Mouse (Mus musculus) forebrain, postnatal 0 days (tissue): ENCODE measurements at regions not wholly inside any gene's neighbourhood (a gene's known extent, or its start where the extent isn't known, plus 50 kb on each side); places are given as distances from the start of the nearest gene placed in this dataset.

Source experiments
- ATAC-seq: fragments of 200-750 bp; cut with Nextera tagmentation; 2 replicates; pipeline ENCODE4 v1.8.0; 2017; ENCODE audit warnings: mild to moderate bottlenecking, moderate library complexity
- DNase-seq: peaks from one replicate; pipeline ENCODE4 v3.0.0-alpha.2; 2015
- H3K27ac ChIP-seq: fragments of 300-500 bp; sonication (generic); 2 replicates; pipeline ENCODE4 v1.5.1; 2014; ENCODE audit warnings: low read depth, mild to moderate bottlenecking, antibody characterized with exemption, low read length, moderate library complexity, mixed read lengths
- H3K27me3 ChIP-seq: fragments of 300-500 bp; sonication (generic); 2 replicates; pipeline ENCODE4 v1.6.1; 2014; ENCODE audit warnings: mild to moderate bottlenecking, low read length, mixed read lengths; ENCODE audit not compliant: insufficient read depth
- H3K36me3 ChIP-seq: fragments of 300-500 bp; sonication (generic); 2 replicates; pipeline ENCODE4 v1.6.1; 2014; ENCODE audit warnings: mild to moderate bottlenecking, moderate library complexity; ENCODE audit not compliant: insufficient read depth
- H3K4me1 ChIP-seq: fragments of 300-500 bp; sonication (generic); 2 replicates; pipeline ENCODE4 v1.6.1; 2014; ENCODE audit warnings: antibody characterized with exemption; ENCODE audit not compliant: insufficient read depth
- H3K4me2 ChIP-seq: fragments of 300-500 bp; sonication (generic); 2 replicates; pipeline ENCODE4 v1.6.1; 2014; ENCODE audit warnings: low read depth, mild to moderate bottlenecking, moderate library complexity
- H3K4me3 ChIP-seq: fragments of 300-500 bp; sonication (generic); 2 replicates; pipeline ENCODE4 v1.5.1; 2014; ENCODE audit warnings: low read depth, low read length, mixed read lengths
- H3K9ac ChIP-seq: fragments of 300-500 bp; sonication (generic); 2 replicates; pipeline ENCODE4 v1.6.1; 2014; ENCODE audit warnings: mild to moderate bottlenecking
- H3K9me3 ChIP-seq: fragments of 300-500 bp; sonication (generic); 2 replicates; pipeline ENCODE4 v1.6.1; 2016; ENCODE audit warnings: low read length
- CTCF ChIP-seq: sonication (generic); IDR thresholded peaks from 2 replicates; pipeline ENCODE4 v1.5.1; 2016; ENCODE audit warnings: antibody characterized with exemption, control low read depth, low read depth
- WGBS: fragments of 180-500 bp; shearing (Covaris S2); extraction: QIAGEN DNeasy Blood & Tissue Kit; methylation state at CpG from one replicate; pipeline ENCODE4 v1.1.7; 2014; 5-methylcytosine and 5-hydroxymethylcytosine counted together

DNA sequence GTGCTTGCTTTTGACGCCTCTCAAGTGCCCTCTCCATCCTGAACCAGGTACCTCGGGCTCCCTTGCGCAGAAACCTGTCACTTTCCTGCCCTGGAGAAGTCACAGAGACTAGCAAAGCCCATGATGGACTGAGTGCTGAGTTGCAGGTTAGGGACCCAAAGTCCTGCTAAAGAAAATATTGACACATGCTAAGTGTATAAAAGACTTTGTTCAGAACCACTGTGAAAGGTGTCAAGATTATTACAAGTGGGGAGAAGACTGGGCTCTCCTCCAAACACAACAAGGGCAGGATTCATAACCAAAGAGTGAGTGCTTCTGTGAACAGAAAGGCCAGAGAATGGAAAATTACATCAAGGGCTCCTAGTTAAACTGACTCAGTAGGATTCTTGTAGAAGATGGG is 66.0 kb upstream of the Jade1 start:
- H3K4me2 ChIP-seq = no peak overlapping the region
- 78% methylated on average over 3 of the region's 3 CpGs for WGBS
- DNase-seq (no peak), ATAC-seq (no peak)
- TF ChIP-seq CTCF = no peak
- H3K36me3 ChIP-seq = no peaks in the 10 kb centered on the region
- H3K4me1 ChIP-seq = no peaks in the 10 kb centered on the region
- no peak overlapping the region for H3K4me3 ChIP-seq
- H3K27ac ChIP-seq = no peak overlapping the region
- no peak overlapping the region for H3K9ac ChIP-seq
- H3K9me3 ChIP-seq = no peaks in the 10 kb centered on the region
- H3K27me3 ChIP-seq = no peaks in the 10 kb centered on the region

DNA sequence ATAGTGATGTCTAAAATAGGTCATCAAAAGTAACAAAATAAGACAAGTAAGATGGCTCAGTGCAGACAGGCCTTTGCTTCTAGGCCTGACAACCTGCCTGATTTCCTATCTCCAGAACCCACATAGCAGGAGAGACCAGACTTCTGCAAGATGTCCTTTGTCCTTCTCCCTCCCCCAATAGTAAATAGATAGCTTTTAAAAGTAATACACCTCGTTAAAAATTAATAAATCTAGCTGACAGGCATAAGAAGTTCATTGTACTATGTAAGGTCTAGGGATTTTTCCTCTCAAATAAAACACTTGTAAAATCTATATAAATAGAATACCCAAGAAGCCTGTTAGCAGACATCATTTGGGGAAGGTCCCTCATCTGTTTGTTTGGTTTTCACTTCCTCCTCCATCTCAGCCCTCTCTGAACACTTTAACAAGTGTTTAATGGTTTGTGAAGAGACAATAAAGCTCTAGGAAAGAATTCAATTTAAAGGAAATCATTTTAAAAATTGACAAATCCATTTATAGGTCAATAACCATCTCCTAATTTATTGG is 67.2 kb upstream of the Jade1 start:
- no peaks in the 10 kb centered on the region for H3K4me1 ChIP-seq
- H3K9ac ChIP-seq = no peak overlapping the region
- H3K9me3 ChIP-seq = no peaks in the 10 kb centered on the region
- no peak for TF ChIP-seq CTCF
- no peak overlapping the region for H3K4me3 ChIP-seq
- no peak overlapping the region for H3K4me2 ChIP-seq
- ATAC-seq (no peak), DNase-seq (no peak)
- H3K36me3 ChIP-seq = no peaks in the 10 kb centered on the region
- WGBS = 70% methylated on average over 1 of the region's 1 CpGs
- H3K27ac ChIP-seq = no peak overlapping the region
- H3K27me3 ChIP-seq = no peaks in the 10 kb centered on the region

DNA sequence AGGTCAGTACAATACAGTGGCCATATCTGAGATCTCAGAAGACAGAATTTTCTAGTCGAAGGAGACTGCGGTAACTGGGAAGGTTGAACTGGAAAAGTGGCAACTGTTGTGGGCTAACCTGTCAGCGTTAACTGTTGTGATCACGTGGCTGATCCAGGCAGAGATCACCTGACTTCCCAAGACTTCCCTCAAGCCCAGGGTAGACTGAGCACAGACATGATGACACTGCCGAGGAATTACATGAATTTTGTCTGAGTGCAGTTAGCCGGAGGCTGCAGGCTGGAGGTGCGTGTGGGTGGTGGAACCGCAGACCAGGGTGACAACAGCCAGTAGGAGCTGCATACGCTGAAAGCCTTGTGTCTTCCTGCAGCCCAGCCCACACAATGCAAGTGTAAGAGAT is 70.6 kb upstream of the Jade1 start:
- Histone ChIP-seq H3K36me3 (no peaks in the 10 kb centered on the region), H3K9ac (no peak overlapping the region), H3K4me2 (no peak overlapping the region), H3K4me3 (no peak overlapping the region), H3K4me1 (no peaks in the 10 kb centered on the region), H3K9me3 (no peaks in the 10 kb centered on the region), H3K27me3 (no peaks in the 10 kb centered on the region), H3K27ac (no peak overlapping the region)
- DNase-seq (no peak), ATAC-seq (no peak)
- 93% methylated on average over 9 of the region's 9 CpGs for WGBS
- no peak for TF ChIP-seq CTCF

DNA sequence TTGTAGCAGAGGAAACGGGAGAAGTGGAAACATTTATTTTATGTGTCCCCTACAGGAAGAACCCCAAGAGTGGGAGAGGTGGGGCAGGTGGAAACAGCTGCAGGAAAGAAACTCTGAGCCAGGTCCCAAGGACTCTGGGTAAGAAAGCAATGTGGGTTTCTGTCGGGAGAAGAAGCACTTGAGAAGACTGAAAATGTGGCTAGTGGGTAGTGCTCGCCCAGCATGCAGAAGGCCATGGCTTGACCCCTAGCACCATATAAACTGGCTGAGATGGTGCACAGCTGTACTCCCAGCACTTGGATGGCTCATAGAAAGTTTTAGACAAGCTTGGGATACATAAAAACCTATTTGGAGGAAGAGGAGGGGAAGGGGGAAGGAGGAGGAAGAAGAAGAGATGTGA is 71.9 kb upstream of the Jade1 start:
- Histone ChIP-seq H3K4me2 (no peak overlapping the region), H3K4me1 (no peaks in the 10 kb centered on the region), H3K36me3 (no peaks in the 10 kb centered on the region), H3K4me3 (no peak overlapping the region), H3K9me3 (no peaks in the 10 kb centered on the region), H3K27me3 (no peaks in the 10 kb centered on the region), H3K9ac (no peak overlapping the region), H3K27ac (no peak overlapping the region)
- DNase-seq (no peak), ATAC-seq (no peak)
- no peak for TF ChIP-seq CTCF
- WGBS = 84% methylated on average over 3 of the region's 3 CpGs

DNA sequence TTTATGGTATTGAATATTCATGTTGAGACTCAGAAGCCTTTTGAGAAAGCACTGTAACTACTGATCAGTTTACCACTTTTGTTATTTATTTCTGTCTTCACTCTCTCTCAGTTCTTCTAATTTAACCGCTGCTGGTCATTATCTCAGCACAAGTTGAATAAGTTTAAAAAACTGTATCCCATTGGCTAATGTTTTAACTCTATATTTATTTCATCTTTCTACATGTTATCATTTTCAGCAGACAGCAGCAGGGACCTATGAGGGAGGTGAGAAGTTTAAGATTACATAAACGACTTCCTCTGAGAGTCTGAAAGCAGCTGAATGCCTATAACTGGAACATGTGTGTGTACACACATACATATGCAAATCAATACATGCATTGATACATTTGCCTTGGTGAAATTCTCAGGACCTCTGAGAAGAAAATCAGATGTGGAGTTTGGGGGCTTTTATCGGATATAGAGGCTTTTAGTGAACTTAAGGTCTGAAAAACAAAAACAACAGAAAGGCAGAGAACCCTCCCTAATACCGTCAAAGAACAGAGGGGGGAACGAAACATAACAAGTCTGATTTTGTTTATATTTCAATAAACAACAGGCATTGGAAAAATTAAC is 72.5 kb upstream of the Jade1 start:
- 76% methylated on average over 5 of the region's 5 CpGs for WGBS
- DNase-seq = no peak

DNA sequence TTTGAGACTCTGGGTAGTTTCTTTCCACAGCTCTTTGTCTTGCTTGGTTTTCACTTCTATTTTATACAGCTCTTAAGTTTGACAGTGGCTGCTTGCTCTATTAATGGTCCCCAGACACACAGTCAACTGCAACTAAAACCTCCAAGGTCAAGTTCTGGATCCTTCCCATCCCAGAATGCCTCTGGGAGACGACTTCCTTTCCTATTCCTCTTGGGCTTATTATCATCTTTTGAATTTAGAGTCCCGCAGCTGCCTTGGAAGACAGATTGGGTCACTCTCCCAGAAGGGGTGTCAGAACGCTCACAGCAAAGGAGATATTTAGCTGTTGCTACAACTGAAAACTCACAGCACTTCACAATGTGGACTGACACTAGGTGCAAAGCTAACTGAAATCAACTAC is 75.3 kb upstream of the Jade1 start:
- no peak overlapping the region for H3K27ac ChIP-seq
- H3K36me3 ChIP-seq = no peaks in the 10 kb centered on the region
- H3K9ac ChIP-seq = no peak overlapping the region
- WGBS = 81% methylated on average over 3 of the region's 3 CpGs
- no peaks in the 10 kb centered on the region for H3K9me3 ChIP-seq
- H3K4me2 ChIP-seq = no peak overlapping the region
- DNase-seq (no peak), ATAC-seq (no peak)
- no peak for TF ChIP-seq CTCF
- no peaks in the 10 kb centered on the region for H3K27me3 ChIP-seq
- H3K4me3 ChIP-seq = no peak overlapping the region
- H3K4me1 ChIP-seq = no peaks in the 10 kb centered on the region

More for the DNA sequence above, 72.5 kb upstream of the Jade1 start:
- Histone ChIP-seq H3K27me3 (no peaks in the 10 kb centered on the region), H3K4me1 (no peaks in the 10 kb centered on the region), H3K4me3 (no peak overlapping the region), H3K9me3 (no peaks in the 10 kb centered on the region), H3K27ac (no peak overlapping the region), H3K36me3 (no peaks in the 10 kb centered on the region), H3K4me2 (no peak overlapping the region), H3K9ac (no peak overlapping the region)
- no peak for TF ChIP-seq CTCF
- no peak for ATAC-seq

DNA sequence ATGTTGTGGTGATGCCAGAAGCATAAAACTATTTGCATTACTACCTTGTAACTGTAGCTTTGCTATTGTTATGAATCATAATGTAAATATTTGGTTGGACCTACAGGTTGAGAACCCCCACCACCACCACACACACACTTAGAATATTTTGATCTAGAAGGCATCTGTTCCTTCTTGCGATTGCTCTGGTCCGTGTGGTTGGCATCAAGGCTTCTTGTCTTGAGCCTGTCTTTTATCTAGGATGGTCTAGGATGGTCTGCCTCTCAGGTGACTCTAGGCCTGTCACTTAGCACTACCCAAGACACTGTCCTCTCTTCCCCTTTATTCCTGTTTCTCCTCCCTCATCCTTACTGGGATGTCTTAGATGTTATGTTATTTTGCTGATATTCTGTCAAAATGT is 76.6 kb upstream of the Jade1 start:
- Histone ChIP-seq H3K27ac (no peak overlapping the region), H3K4me1 (no peaks in the 10 kb centered on the region), H3K27me3 (no peaks in the 10 kb centered on the region), H3K4me3 (no peak overlapping the region), H3K4me2 (no peak overlapping the region), H3K9ac (no peak overlapping the region), H3K36me3 (no peaks in the 10 kb centered on the region), H3K9me3 (no peaks in the 10 kb centered on the region)
- TF ChIP-seq CTCF = no peak
- no peak for ATAC-seq
- 91% methylated on average over 2 of the region's 2 CpGs for WGBS
- DNase-seq = no peak
